Mouse (Mus musculus): Measurements from ENCODE around the gene Syt12.

- TF ChIP-seq CTCF (IDR thresholded peaks at IDR 0.05) (no peak), EP300 (IDR thresholded peaks at IDR 0.05) (no peak)
Observed at GRCm38 (mm10) chr19:4492526-4493296, 15.5 kb upstream of the Syt12 start.
